Mouse (Mus musculus) cerebellum, adult 8-10 months (tissue): Measurements from ENCODE around the gene Crct1.

Experiments
- DNase-seq: peaks from one replicate; pipeline ENCODE4 v3.0.0; 2022

Crct1 gene

DNA sequence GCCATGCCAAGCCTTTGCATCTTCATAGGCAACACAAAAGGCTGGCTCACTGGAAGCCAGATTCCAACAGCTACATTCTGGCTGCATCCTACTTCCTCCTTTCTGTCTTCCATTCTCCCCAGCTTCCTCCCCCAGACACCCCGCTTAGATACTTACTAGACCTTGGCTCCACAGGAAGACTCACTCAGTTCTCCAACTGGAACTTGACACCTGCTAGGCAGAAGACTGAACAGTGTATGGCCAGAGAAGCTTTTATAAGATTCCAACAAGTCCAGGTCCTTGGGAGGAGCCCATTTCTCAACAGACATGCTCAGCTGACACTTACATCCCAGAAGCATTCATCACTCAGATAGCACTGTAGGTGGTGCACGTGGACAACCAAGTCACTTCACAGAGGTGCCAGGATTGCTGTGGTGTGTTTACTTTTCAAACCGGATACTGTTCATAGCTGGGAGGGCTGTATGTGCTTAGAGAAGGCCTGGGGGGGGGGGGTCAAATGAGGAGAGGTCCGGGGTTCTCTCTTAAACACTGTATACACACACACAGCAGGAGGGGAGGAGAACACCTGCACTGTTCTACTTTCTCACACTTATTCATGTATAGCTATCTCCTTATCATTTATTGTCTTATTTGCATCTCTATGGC lies at the start of gene Crct1:
Crct1 (minus strand) TSS at position 228 of the 645 bp plus-strand sequence.
- no peak for DNase-seq

DNA sequence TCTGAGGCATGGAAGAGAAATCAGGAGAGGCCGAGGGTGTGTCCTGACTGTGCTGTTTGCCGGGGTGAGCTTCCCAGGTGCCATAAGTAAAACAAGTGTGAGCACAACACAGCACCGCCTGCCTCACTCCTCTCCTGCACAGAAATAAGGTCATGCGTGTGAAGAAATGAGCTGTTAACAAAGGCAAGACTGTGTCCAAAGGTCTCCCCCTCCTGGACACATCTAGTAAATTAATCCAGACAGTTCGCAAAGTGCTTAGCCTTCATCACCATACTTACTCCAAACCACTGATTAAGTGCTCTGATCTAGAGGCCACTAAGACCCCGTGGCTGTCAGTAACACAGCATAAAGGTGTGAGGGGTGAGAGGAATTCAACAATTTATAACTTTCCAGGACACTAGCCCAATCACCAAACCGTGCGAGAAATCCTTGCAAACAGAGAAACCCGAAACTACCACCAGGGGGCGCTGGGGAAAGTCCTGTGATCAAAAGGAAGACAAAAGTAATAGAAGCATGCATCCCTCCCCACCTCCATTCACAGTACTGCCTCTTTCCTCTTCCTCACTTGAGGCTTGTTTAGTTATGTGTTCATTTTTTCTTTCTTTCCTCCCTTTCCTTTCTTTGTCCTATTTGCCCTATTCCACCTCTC lies 37.5 kb upstream of the Crct1 start:
- DNase-seq = no peak

- no peak for DNase-seq
These were observed 34.7 kb upstream of the Crct1 start for GRCm38 (mm10) chr3:93050182-93050581.

GRCm38 (mm10) chr3:93031450-93031849 lies 16.0 kb upstream of the Crct1 start:
- no peak for DNase-seq

GRCm38 (mm10) chr3:93025486-93025885 lies 10.0 kb upstream of the Crct1 start:
- no peak for DNase-seq

- no peak for DNase-seq
These were observed 8.1 kb upstream of the Crct1 start for GRCm38 (mm10) chr3:93023411-93024184.

- DNase-seq = no peak
These were observed 5.7 kb upstream of the Crct1 start for GRCm38 (mm10) chr3:93021171-93021570.

GRCm38 (mm10) chr3:93018960-93019359 lies 3.5 kb upstream of the Crct1 start, which contains the start of gene Lce1m:
Lce1m (minus strand) TSS chr3:93019060.
- no peak for DNase-seq

DNA sequence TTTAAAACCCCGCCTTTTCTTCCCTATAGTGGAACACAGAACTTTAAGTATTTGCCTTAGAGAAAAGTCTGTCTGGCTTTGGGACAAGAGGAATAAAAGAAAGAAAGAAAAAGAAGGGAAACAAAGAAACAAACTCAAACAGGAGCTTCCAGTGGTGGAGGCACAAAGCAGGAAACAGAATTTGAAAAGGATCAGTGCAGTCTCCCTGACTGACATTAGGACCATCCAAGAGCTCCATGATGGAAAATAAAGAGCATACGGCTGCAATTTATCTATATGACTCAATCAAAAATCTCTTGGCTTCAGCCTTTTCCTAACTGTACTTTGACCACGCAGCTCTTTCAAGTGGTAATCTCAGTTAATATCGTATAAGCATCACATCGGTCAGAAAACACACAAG lies 616 bp downstream of the Crct1 start:
- DNase-seq = no peak

- DNase-seq = no peak
These were observed 1.1 kb downstream of the Crct1 start for GRCm38 (mm10) chr3:93014378-93014801.

GRCm38 (mm10) chr3:93002843-93003242 lies 12.6 kb downstream of the Crct1 start:
- no peak for DNase-seq

GRCm38 (mm10) chr3:93000621-93001020 lies 14.9 kb downstream of the Crct1 start:
- DNase-seq = no peak

- DNase-seq = peak; percentile 24
These were observed 16.8 kb downstream of the Crct1 start for GRCm38 (mm10) chr3:92998691-92999090.

GRCm38 (mm10) chr3:92991926-92992325 lies 23.6 kb downstream of the Crct1 start, which contains the start of gene Lce3f:
Lce3f (plus strand) TSS chr3:92992226.
- DNase-seq = no peak

DNA sequence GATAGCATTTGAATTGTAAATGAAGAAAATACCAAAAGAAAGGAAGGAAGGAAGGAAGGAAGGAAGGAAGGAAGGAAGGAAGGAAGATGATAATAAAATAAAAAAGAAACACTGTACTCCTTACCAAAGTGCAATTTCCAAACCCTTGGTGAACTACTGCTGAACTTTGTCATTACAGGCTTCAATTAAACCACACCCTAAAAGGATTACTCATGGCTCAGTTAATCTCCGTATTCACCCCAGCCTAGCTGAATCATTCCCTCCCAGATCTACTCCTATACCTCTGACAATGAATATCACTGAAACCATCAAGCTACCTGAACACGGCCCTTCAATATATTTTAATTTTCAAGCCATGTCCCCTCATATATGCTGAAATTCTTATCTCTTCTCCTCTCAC lies 37.0 kb downstream of the Crct1 start:
- DNase-seq = no peak

- DNase-seq = no peak
These were observed 48.7 kb downstream of the Crct1 start, which contains the start of gene Lce3e for GRCm38 (mm10) chr3:92966761-92967160. Lce3e (plus strand) TSS chr3:92967061.
